Mouse (Mus musculus) spleen, adult 2 months (tissue): ENCODE results near the gene Klrb1f. TPM values are rescaled to one million over a fixed set of nuclear protein-coding genes. Genes with fewer than 3 reads are reported as not detected.
"Not testable (repeated sequence)": the region's sequence is repeated elsewhere in the genome, so short reads cannot be mapped to it uniquely, and the experiment has no call there.

Experiments
- DNase-seq, 2 experiments: peaks; one replicate each; pipeline versions ENCODE4 v3.0.0 to v3.0.0-alpha.2; 2012 to 2021; ENCODE audit warnings: low spot score in 2 of 2, low read depth in 1 of 2
- H3K27ac ChIP-seq: fragments of 200-500 bp; 2 replicates; pipeline ENCODE4 v1.5.1; 2012; ENCODE audit warnings: low read length, inconsistent platforms; ENCODE audit not compliant: insufficient read depth
- H3K27me3 ChIP-seq: fragments of 200-500 bp; 2 replicates; pipeline ENCODE4 v1.6.1; 2012; ENCODE audit warnings: mild to moderate bottlenecking, moderate library complexity, low read length, inconsistent platforms; ENCODE audit not compliant: control insufficient read depth, insufficient read depth
- H3K36me3 ChIP-seq: fragments of 200-500 bp; 2 replicates; pipeline ENCODE4 v1.6.1; 2012; ENCODE audit warnings: mild to moderate bottlenecking, low read length, inconsistent platforms; ENCODE audit not compliant: control insufficient read depth, insufficient read depth
- H3K4me1 ChIP-seq: fragments of 200-500 bp; 2 replicates; pipeline ENCODE4 v1.6.1; 2011; ENCODE audit warnings: inconsistent platforms; ENCODE audit not compliant: control insufficient read depth, insufficient read depth, insufficient read length
- H3K4me3 ChIP-seq: fragments of 200-500 bp; 2 replicates; pipeline ENCODE4 v1.5.1; 2011; ENCODE audit warnings: mild to moderate bottlenecking, inconsistent platforms; ENCODE audit not compliant: insufficient read depth, insufficient read length; ENCODE audit errors: extremely low read depth
- CTCF ChIP-seq: fragments of 200-500 bp; IDR thresholded peaks from 2 replicates; pipeline ENCODE4 v1.5.1; 2011; ENCODE audit warnings: mild to moderate bottlenecking, inconsistent platforms; ENCODE audit not compliant: insufficient read depth, insufficient read length, insufficient replicate concordance; ENCODE audit errors: extremely low read depth
- POLR2A ChIP-seq: fragments of 200-500 bp; IDR thresholded peaks from 2 replicates; pipeline ENCODE4 v1.6.1; 2011; ENCODE audit warnings: low read depth, low read length, inconsistent platforms
- WGBS: fragments of 180-500 bp; shearing (Covaris S2); methylation state at CpG from one replicate; pipeline ENCODE4 v1.1.7; 2018; 5-methylcytosine and 5-hydroxymethylcytosine counted together
- polyA plus RNA-seq: library from polyadenylated mRNA; depleted of rRNA; stranded (reverse); fragments of >200 nt; gene quantifications from 2 replicates; pipeline ENCODE4 v1.2.3, GENCODE M21; 2012; rRNA removed

Klrb1f gene
- 1.6 and 1.8 TPM in 2 replicates for polyA plus RNA-seq

DNA sequence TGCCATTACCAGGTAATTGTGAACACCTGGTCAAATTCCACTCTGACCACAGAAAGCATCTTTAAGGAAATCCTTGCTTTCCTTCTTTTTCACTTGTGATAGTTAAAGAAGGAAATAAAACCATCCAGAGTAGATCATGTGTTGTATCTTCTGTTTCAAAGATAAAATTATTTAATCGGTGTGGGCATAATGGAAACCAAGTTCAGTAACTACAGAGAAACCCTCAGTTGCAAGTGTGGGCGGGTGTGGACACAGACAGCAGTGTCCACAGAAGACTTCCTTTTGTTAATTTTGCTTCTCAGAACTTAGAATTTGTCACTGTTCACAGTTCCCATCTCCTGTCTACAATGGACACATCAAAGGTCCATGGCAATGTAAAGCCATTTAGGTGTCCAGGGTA, at the start of gene Klrb1f:
TSS of gene Klrb1f (plus strand) at position 301 of the 400 bp plus-strand sequence.
- TF ChIP-seq POLR2A (no peak), CTCF (no peak)
- 74% methylated on average over 2 of the region's 2 CpGs for WGBS
- Histone ChIP-seq H3K27me3 (no peaks in the 10 kb centered on the region), H3K4me3 (no peak within 1 kb of the TSS), H3K27ac (no peak within 1 kb of the TSS), H3K36me3 (no peaks in the 10 kb centered on the region), H3K4me1 (peaks cover 8% of the 10 kb centered on the region; the same call in 1 of the 2 replicates)
- no peak for DNase-seq

DNA sequence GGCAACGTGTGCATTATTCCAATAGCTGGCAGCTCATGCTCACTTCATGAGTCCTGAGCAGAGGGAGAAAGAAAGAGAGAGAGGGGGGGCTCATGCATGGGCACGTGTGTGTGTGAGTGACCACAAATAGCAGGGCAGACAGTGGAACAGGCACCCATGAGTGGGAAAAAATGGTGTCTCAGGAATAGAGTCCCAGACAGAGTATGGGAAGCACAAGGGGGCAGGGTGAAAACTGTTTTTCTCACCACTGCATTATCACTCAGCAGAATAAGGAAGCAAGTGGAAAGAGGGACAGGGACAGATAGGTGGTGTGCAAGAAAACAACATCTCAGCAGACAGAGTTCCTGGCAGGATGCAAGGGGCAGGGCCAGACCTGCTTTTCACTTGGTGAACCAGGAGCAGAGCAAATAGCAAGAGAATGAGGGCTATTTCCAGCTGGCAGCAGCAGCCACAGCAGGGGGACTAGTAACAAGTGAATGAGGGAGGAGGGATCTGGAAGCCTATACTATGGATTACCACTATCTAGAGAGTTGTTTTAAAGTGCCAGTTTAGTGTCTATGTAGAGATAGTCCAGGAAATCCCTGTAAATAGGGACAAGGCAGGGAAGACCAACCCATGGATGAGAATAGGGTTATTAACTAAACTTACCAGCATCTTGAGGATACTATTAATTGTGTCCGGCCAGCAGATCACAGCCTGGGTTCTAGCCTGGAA, 49.5 kb upstream of the Klrb1f start:
- Histone ChIP-seq H3K4me1 (peaks cover 8% of the 10 kb centered on the region; the same call in 1 of the 2 replicates), H3K27ac (no peak overlapping the region), H3K4me3 (no peak overlapping the region), H3K36me3 (no peaks in the 10 kb centered on the region), H3K27me3 (no peaks in the 10 kb centered on the region)
- TF ChIP-seq CTCF = no peak
- TF ChIP-seq POLR2A = no peak
- DNase-seq = no peak
- 34% methylated on average over 3 of the region's 3 CpGs for WGBS

DNA sequence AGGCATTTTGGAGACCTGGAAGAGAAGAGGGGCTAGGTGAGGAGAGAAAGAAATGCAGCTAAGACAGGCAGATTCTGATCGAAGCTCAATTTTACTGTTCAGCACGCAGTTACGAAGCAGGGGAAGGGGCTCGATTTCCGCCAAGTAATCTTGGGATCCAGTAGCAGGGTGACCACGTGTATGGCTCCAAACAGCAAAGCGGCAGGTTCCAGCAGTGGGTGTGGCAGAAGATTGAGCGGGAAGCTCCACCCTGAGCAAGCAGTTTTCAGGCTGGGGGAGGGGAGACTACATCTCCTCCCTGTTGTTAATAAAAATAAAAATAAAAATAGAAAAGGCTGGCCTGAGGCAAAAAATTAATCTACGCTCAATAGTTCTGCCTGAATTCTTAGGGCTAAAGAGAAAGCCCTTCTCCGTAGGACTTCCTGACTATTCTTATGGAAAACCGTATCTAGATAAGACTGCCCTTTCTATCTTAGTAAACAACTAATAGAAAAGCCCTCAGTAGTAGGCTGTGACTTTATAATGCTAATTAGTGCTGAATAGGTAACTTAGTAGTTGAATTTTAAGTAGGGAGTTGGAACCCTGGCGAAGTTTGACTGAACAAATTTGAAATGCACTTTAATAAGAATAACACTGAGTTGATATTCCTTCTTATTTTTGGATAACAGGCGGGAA, 48.8 kb upstream of the Klrb1f start:
- TF ChIP-seq CTCF = no peak
- H3K27me3 ChIP-seq = no peaks in the 10 kb centered on the region
- H3K36me3 ChIP-seq = no peaks in the 10 kb centered on the region
- H3K4me3 ChIP-seq = no peak overlapping the region
- no peak overlapping the region for H3K27ac ChIP-seq
- H3K4me1 ChIP-seq = peaks cover 8% of the 10 kb centered on the region; the same call in 1 of the 2 replicates
- no peak for DNase-seq
- WGBS = 74% methylated on average over 13 of the region's 13 CpGs

DNA sequence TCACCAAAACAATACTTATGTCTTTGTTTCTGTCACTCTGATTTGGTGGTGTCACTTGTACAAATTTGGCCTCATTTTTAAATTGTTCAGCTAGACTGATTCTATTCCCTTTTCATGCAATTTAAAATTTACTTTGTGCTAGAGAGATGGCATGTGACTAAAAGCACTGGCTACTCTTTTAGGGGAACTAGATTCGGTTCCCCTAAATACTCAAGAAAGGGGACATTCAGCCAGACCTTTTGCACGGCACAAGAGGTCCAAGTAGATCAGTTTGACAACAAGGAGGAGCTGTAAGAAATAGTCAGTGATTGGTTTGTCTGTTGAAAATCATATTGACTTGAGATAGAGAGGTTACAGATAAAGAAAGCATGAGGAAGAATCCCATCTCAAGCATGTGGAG, 44.3 kb upstream of the Klrb1f start:
- WGBS = 80% methylated on average over 2 of the region's 2 CpGs
- Histone ChIP-seq H3K4me3 (no peak overlapping the region), H3K27ac (no peak overlapping the region; the same call in 1 of the 2 replicates), H3K4me1 (no peaks in the 10 kb centered on the region), H3K27me3 (no peaks in the 10 kb centered on the region), H3K36me3 (no peaks in the 10 kb centered on the region)
- no peak for DNase-seq
- TF ChIP-seq POLR2A (no peak), CTCF (no peak)

DNA sequence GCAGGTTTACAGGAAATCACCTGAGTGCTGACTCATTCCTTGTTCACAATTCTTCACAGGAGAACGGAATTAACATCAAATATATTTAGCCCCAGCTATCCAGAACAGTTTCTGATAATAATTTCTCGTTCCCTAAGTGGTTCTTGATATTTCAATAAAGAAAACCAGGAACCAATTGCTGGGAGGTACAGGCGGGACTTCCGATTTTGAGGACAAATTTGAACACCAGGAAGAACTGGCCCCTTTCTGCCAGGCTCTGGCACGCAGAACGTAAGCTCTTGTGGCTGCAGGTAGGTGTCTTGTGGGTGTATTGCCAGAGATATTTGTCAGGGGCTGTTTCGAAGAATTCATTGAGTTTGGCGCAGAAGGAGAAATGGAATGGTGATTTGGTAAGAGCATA, 37.1 kb upstream of the Klrb1f start:
- no peak overlapping the region for H3K27ac ChIP-seq
- no peak for DNase-seq
- TF ChIP-seq POLR2A (no peak), CTCF (no peak)
- no peaks in the 10 kb centered on the region for H3K27me3 ChIP-seq
- peaks cover 7% of the 10 kb centered on the region; the same call in 1 of the 2 replicates for H3K4me1 ChIP-seq
- H3K36me3 ChIP-seq = no peaks in the 10 kb centered on the region
- H3K4me3 ChIP-seq = no peak overlapping the region
- 90% methylated on average over 8 of the region's 8 CpGs for WGBS

DNA sequence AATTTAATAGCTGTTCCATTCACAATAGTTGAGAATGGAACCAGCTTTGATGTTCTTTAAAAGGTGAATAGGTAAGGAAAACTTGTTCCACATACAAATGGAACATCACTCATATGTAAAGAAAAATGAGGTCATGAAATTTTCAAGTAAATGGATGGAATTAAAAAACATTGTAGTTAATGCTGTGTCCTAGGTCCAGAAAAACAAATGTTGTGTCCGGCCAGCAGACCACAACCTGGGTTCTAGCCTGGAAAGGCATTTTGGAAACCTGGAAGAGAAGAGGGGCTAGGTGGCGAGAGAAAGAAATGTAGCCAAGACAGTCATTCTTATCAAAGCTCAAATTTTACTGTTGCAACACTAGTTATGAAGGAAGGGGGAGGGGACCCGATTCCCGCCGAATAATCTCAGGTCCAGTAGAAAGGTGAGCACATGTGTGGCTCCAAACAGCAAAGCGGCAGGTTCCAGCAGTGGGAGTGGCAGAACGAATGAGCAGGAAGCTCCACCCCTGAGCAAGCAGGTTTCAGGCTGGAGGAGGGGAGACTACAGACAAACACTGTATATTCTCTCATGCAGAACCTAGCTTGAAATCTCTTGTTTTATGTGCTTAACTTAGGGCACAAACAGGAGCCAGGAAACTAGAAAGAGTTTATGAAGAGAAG, 35.7 kb upstream of the Klrb1f start:
- not testable (repeated sequence) for H3K27ac ChIP-seq, DNase-seq, H3K36me3 ChIP-seq, H3K27me3 ChIP-seq, H3K4me3 ChIP-seq
- 49% methylated on average over 7 of the region's 7 CpGs for WGBS
- H3K4me1 ChIP-seq = peaks cover 11% of the 10 kb centered on the region; the same call in 1 of the 2 replicates

DNA sequence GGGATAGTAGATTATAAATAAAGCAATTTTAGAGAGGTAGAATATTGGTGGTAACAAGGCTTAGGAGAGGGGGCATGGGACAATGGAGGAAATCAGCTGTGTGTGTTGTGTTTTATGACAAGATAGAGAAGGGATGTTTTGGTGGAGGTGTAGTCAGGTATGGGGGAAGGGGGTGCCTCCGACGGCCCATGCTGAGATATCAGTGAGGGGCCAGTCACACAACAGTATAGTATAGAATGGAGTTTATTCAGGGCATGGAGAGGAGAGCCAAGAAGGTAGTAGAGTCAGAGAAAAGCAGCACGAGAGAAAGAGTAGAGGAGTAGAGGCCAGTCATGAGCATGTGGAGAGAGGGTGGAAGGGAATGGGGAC, 35.2 kb upstream of the Klrb1f start:
- no peak overlapping the region for H3K27ac ChIP-seq
- 76% methylated on average over 3 of the region's 3 CpGs for WGBS
- TF ChIP-seq POLR2A (no peak), CTCF (no peak)
- no peak for DNase-seq
- H3K27me3 ChIP-seq = no peaks in the 10 kb centered on the region
- H3K4me3 ChIP-seq = no peak overlapping the region
- no peaks in the 10 kb centered on the region for H3K36me3 ChIP-seq
- peaks cover 11% of the 10 kb centered on the region; the same call in 1 of the 2 replicates for H3K4me1 ChIP-seq

DNA sequence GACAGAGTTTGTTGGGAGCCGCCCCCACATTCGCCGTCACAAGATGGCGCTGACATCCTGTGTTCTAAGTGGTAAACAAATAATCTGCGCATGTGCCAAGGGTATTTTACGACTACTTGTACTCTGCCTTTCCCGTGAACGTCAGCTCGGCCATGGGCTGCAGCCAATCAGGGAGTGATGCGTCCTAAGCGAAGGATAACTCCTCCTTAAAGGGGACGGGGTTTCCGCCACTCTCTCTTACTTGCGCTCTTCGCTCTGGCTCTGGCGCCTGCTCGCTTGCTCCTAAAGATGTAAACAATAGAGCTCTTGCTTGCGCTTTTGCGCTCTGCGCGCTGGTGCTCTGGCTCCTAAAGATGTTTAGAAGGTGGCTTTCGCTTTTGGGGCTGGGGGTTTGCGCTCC, 33.7 kb upstream of the Klrb1f start:
- H3K27ac ChIP-seq, H3K27me3 ChIP-seq, H3K36me3 ChIP-seq, H3K4me3 ChIP-seq, DNase-seq: not testable (repeated sequence)
- WGBS = 93% methylated on average over 20 of the region's 23 CpGs
- peaks cover 11% of the 10 kb centered on the region; the same call in 1 of the 2 replicates for H3K4me1 ChIP-seq
